Mouse (Mus musculus) left cerebral cortex, postnatal 4 days (tissue): Measurements from ENCODE around the gene Brcc3. TPM values are rescaled to one million over a fixed set of nuclear protein-coding genes. Genes with fewer than 3 reads are reported as not detected.
"Not testable (repeated sequence)": the region's sequence is repeated elsewhere in the genome, so short reads cannot be mapped to it uniquely, and the experiment has no call there.

Source experiments
- DNase-seq: peaks from one replicate; pipeline ENCODE4 v3.0.0-alpha.2; 2022
- intact Hi-C: fragments of 180-260 bp; cut with DNase I; formaldehyde crosslinking; loops from one replicate; pipeline ENCODE4 v1.15.1; 2025
- total RNA-seq, 2 experiments: library from RNA; stranded (reverse); gene quantifications; 2 replicates each; pipeline ENCODE4 v1.2.3; 2021

Brcc3 gene
- total RNA-seq: 10 to 100 TPM; 30.1 to 32.7 TPM

GRCm38 (mm10) chrX:75415936-75416785, at the start of gene Brcc3, which contains the start of the genes Cmc4 and Mtcp1:
Gene Brcc3 (plus strand): TSS chrX:75416628.
Gene Cmc4 (minus strand): TSS chrX:75416584.
Gene Mtcp1 (minus strand): TSS chrX:75416588.
- intact Hi-C loops: no loop called here
- DNase-seq: peak; percentile 86

DNA sequence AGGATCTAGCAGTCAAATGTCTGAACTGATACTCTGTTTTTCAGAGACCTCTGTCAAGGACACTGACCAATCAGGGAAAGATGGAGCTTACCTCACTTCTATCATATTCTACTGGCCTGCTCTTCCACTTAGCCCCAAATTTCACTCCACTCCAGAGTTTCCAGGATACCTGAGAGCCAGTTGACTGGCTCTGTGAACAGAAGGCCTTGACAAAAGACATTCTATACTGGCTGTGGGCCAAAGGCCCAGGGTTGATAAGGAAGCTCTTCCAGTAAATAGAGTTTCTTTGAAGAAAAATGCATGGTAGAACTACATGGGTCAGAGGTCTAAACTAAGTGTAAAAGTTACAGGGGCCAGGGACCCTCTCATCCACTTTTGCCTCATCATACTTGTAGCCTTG, 46.2 kb upstream of the Brcc3 start:
- DNase-seq: no peak
- intact Hi-C loops: no loop called here

- DNase-seq: no peak
- intact Hi-C loops: no loop called here
These were observed 43.6 kb upstream of the Brcc3 start for GRCm38 (mm10) chrX:75372666-75373425.

GRCm38 (mm10) chrX:75376815-75377214, 39.6 kb upstream of the Brcc3 start:
- intact Hi-C loops: no loop called here

DNA sequence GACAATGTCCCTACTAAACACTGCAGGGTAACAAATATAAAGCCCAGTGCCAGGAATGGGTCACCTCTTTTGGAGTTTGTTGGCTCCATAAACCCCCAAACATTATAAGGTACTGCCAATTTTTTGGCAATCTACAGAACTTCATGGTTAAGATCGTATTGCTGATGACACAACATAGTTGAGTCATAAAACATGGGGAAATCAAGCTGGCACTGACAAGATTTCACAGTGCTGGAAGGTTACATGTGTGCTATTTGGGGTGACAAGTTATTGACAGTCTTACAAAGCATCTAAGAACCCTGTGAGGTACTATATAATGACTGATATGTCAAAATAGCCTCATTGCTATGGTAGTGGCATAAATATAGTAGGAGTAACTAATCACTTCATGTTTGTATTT, 35.3 kb upstream of the Brcc3 start:
- intact Hi-C loops: no loop called here
- no peak for DNase-seq

More at GRCm38 (mm10) chrX:75376815-75377214, 39.6 kb upstream of the Brcc3 start:
- no peak for DNase-seq

- no peak for DNase-seq
- intact Hi-C loops: no loop called here
These were observed 34.7 kb upstream of the Brcc3 start for GRCm38 (mm10) chrX:75381699-75382098.

- intact Hi-C loops: no loop called here
These were observed 34.1 kb upstream of the Brcc3 start, which contains the start of the genes Fundc2 and F8 for GRCm38 (mm10) chrX:75382195-75382771. Gene Fundc2 (plus strand): TSS chrX:75382399. Gene F8 (minus strand): TSS chrX:75382615.

DNA sequence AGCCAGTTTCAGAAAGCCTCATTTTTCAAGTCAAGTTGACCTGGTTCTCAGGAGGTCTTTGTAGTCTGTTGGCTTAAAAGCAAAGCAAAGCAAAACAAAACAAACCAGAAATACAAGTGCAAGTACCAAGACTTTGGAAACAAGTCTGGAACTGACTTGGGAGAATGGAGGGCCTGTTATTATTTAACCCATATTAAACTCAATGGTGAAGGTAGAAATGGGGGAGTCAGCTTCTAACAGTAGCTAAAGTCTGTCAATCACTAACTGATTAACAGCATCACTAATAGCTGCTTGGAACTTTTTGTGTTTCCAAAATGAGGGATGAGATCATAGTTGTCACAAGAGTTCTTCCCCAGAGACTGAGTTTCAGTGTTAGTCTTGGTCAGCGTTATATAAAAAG, 17.0 kb upstream of the Brcc3 start:
- DNase-seq: no peak
- intact Hi-C loops: no loop called here

More at GRCm38 (mm10) chrX:75382195-75382771, 34.1 kb upstream of the Brcc3 start, which contains the start of the genes Fundc2 and F8:
- DNase-seq: peak; percentile 90

DNA sequence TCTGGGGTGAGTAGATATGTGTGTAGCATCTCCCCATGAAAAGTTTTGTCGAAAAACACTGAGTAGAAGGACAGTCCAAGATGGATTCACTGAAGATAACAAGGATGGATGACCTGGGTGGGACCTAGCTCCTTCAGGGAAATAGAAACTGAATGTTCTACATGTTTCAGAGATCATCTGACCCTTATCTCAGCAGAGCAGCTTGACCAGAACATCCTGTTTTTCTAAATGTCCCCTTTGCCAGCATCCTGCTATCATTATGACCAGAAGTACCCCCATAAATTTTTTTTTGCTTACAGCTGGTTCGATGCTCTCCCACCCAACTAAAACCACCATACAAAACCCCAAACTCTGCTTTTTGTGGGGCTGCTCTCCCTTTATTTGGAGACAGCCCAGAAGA, 13.8 kb upstream of the Brcc3 start:
- no peak for DNase-seq
- intact Hi-C loops: no loop called here

GRCm38 (mm10) chrX:75403350-75403749, 13.1 kb upstream of the Brcc3 start:
- intact Hi-C loops: no loop called here
- DNase-seq: no peak

GRCm38 (mm10) chrX:75409711-75410110, 6.7 kb upstream of the Brcc3 start:
- intact Hi-C loops: no loop called here
- DNase-seq: no peak

GRCm38 (mm10) chrX:75454597-75454996, 38.2 kb downstream of the Brcc3 start:
- DNase-seq: no peak
- intact Hi-C loops: no loop called here

GRCm38 (mm10) chrX:75475182-75475644, 58.8 kb downstream of the Brcc3 start:
- intact Hi-C loops: not testable (repeated sequence)

GRCm38 (mm10) chrX:75489886-75490285, 73.5 kb downstream of the Brcc3 start:
- no peak for DNase-seq
- intact Hi-C loops: no loop called here

More at GRCm38 (mm10) chrX:75475182-75475644, 58.8 kb downstream of the Brcc3 start:
- DNase-seq: peak; percentile 80

Other genes with a start within 250 kb of the Brcc3 start
- 10 to 100 TPM; 34.8 to 42.1 TPM for gene Fundc2, start 34.2 kb upstream of the Brcc3 start, total RNA-seq
- 1 to 10 TPM; 1.1 TPM for gene F8, start 34.0 kb upstream of the Brcc3 start, total RNA-seq
- 10 to 100 TPM; 12.1 to 15.3 TPM for gene Cmc4, start within 50 bp of the Brcc3 start, total RNA-seq
- 1 to 10 TPM; 9.2 to 9.3 TPM for gene Mtcp1, start within 50 bp of the Brcc3 start, total RNA-seq
- 10 to 100 TPM; 91.5 to 93.0 TPM for gene Vbp1, start 97.7 kb downstream of the Brcc3 start, total RNA-seq
- gene Rab39b, start 161.6 kb downstream of the Brcc3 start, total RNA-seq: 10 to 100 TPM; 28.0 to 28.2 TPM